Mouse (Mus musculus): ENCODE measurements at regions not wholly inside any gene's neighbourhood (a gene's known extent, or its start where the extent isn't known, plus 50 kb on each side); places are given as distances from the start of the nearest gene placed in this dataset.

- DNase-seq: peak; percentile 19
Measured at GRCm38 (mm10) chr1:120911962-120912670, 309.9 kb downstream of the En1 start.

GRCm38 (mm10) chr1:120921540-120921939, 319.3 kb downstream of the En1 start:
- no peak for DNase-seq

GRCm38 (mm10) chr1:120925271-120925670, 323.1 kb downstream of the En1 start:
- DNase-seq: no peak

- no peak for DNase-seq
Measured at GRCm38 (mm10) chr1:120930141-120930540, 327.9 kb downstream of the En1 start.

- no peak for DNase-seq
Measured at GRCm38 (mm10) chr1:120935321-120935720, 333.1 kb downstream of the En1 start.

- no peak for DNase-seq
Measured at GRCm38 (mm10) chr1:120943711-120944110, 341.5 kb downstream of the En1 start.

GRCm38 (mm10) chr1:120946349-120946748, 344.1 kb downstream of the En1 start:
- DNase-seq: no peak

- DNase-seq: no peak
Measured at GRCm38 (mm10) chr1:120961235-120961634, 359.0 kb downstream of the En1 start.

- DNase-seq: peak; percentile 64
Measured at GRCm38 (mm10) chr1:120961984-120962383, 359.8 kb downstream of the En1 start.

GRCm38 (mm10) chr1:120963477-120964178, 361.4 kb downstream of the En1 start:
- peak; percentile 65 for DNase-seq

GRCm38 (mm10) chr1:120964179-120964517, 361.9 kb downstream of the En1 start:
- no peak for DNase-seq

- no peak for DNase-seq
Measured at GRCm38 (mm10) chr1:120966132-120966531, 363.9 kb downstream of the En1 start.

GRCm38 (mm10) chr1:120974661-120975060, 357.7 kb downstream of the Insig2 start:
- DNase-seq: no peak

- no peak for DNase-seq
Measured at GRCm38 (mm10) chr1:121004535-121004934, 327.9 kb downstream of the Insig2 start.

- DNase-seq: no peak
Measured at GRCm38 (mm10) chr1:121005198-121005597, 327.2 kb downstream of the Insig2 start.

- DNase-seq: no peak
Measured at GRCm38 (mm10) chr1:121012126-121012525, 320.3 kb downstream of the Insig2 start.

- no peak for DNase-seq
Measured at GRCm38 (mm10) chr1:121013839-121014503, 318.4 kb downstream of the Insig2 start.

GRCm38 (mm10) chr1:121029375-121029774, 303.0 kb downstream of the Insig2 start:
- DNase-seq: no peak

- no peak for DNase-seq
Measured at GRCm38 (mm10) chr1:121034761-121035393, 297.5 kb downstream of the Insig2 start.

GRCm38 (mm10) chr1:121046581-121046980, 285.8 kb downstream of the Insig2 start:
- no peak for DNase-seq

- DNase-seq: no peak
Measured at GRCm38 (mm10) chr1:121047406-121047805, 285.0 kb downstream of the Insig2 start.

GRCm38 (mm10) chr1:121049684-121050083, 282.7 kb downstream of the Insig2 start:
- DNase-seq: no peak

GRCm38 (mm10) chr1:121050695-121051495, 281.5 kb downstream of the Insig2 start:
- peak; percentile 43 for DNase-seq
